Comparison of ENCODE assay signal across 12 mouse cellular contexts in genomic region chr13:51976620-51977214, GRCm38 (mm10).
DNase-seq lines count a peak whose midpoint lies in the region; ATAC-seq and TF ChIP-seq lines count a peak whose summit lies in the region.
"Had no signal": no experiment of that assay in that cellular context is flagged by ENCODE, and none has a peak within 500 bp of the region (broad histone marks: within the 10 kb centered on the region; RNA-seq: fewer than 3 reads in every experiment).

No protein-coding gene starts in this region.

- peaks cover 63% of the 10 kb centered on the region for H3K4me1 ChIP-seq in heart, embryonic 12.5 days (replicated peaks)
- H3K4me1 ChIP-seq in midbrain, embryonic 10.5 days: peaks cover 28% of the 10 kb centered on the region
- H3K4me1 ChIP-seq in midbrain, embryonic 16.5 days (ENCODE audit: control insufficient read depth, insufficient read depth, low read length): no peaks in the 10 kb centered on the region; the same call in 1 of the 2 replicates
- peaks cover 23% of the 10 kb centered on the region for H3K4me1 ChIP-seq in intestine, postnatal 0 days (replicated peaks; ENCODE audit: control insufficient read depth, insufficient read depth, low read length)
- peaks cover 39% of the 10 kb centered on the region for H3K4me1 ChIP-seq in small intestine, adult 2 months (ENCODE audit: control insufficient read depth, insufficient read depth, insufficient read length, low read length)

- H3K36me3 ChIP-seq in heart, embryonic 12.5 days: no peaks in the 10 kb centered on the region
- H3K36me3 ChIP-seq in midbrain, embryonic 10.5 days: no peaks in the 10 kb centered on the region
- H3K36me3 ChIP-seq in midbrain, embryonic 16.5 days (ENCODE audit: control insufficient read depth, insufficient read depth, low read length): no peaks in the 10 kb centered on the region
- no peaks in the 10 kb centered on the region for H3K36me3 ChIP-seq in intestine, postnatal 0 days (ENCODE audit: control insufficient read depth, insufficient read depth)
- H3K36me3 ChIP-seq in small intestine, adult 2 months (ENCODE audit: control insufficient read depth, insufficient read depth, low read length): no peaks in the 10 kb centered on the region

- no peak for TF ChIP-seq POLR2A in small intestine, adult 2 months (IDR thresholded peaks at IDR 0.05; ENCODE audit: low read depth, low read length)

- no peak for DNase-seq in heart, adult 18-20 months
- no peak for DNase-seq in midbrain, embryonic 10.5 days (ENCODE audit: low spot score)
- no peak for DNase-seq in adrenal gland, postnatal 25 days
- no peak for DNase-seq in left cerebral cortex, adult 18-20 months (ENCODE audit: low spot score in 2 of 2)
- DNase-seq: layer of hippocampus, postnatal 36 days; right cerebral cortex, postnatal 25 days had no signal

- H3K9ac ChIP-seq in heart, embryonic 12.5 days: peak overlapping the region; percentile 34; the same call in 1 of the 2 replicates
- no peak overlapping the region for H3K9ac ChIP-seq in midbrain, embryonic 16.5 days (ENCODE audit: low read depth, low read length)
- H3K9ac ChIP-seq in intestine, postnatal 0 days (ENCODE audit: low read depth, low read length): no peak overlapping the region
- H3K9ac ChIP-seq: forebrain, embryonic 13.5 days had no signal

- TF ChIP-seq CTCF in intestine, postnatal 0 days (IDR thresholded peaks at IDR 0.05; ENCODE audit: low read depth): no peak
- no peak for TF ChIP-seq CTCF in small intestine, adult 2 months (IDR thresholded peaks at IDR 0.05; ENCODE audit: extremely low read depth, insufficient read length, insufficient replicate concordance, low read depth, low read length)

- peaks cover 8% of the 10 kb centered on the region for H3K9me3 ChIP-seq in heart, embryonic 12.5 days (replicated peaks)
- H3K9me3 ChIP-seq in midbrain, embryonic 10.5 days (replicated peaks): peaks cover 11% of the 10 kb centered on the region; the same call in 1 of the 2 replicates
- no peaks in the 10 kb centered on the region for H3K9me3 ChIP-seq in midbrain, embryonic 16.5 days (replicated peaks; ENCODE audit: control insufficient read depth, low read length, poor library complexity, severe bottlenecking)
- H3K9me3 ChIP-seq in intestine, postnatal 0 days (ENCODE audit: control insufficient read depth): no peaks in the 10 kb centered on the region
- H3K9me3 ChIP-seq: forebrain, embryonic 13.5 days had no signal

- ATAC-seq in heart, embryonic 12.5 days (ENCODE audit: insufficient number of reproducible peaks, low FRiP score): no peak
- ATAC-seq in midbrain, embryonic 16.5 days: no peak
- no peak for ATAC-seq in intestine, postnatal 0 days
- ATAC-seq: activated CD4-positive, CD25-positive, alpha-beta regulatory T cell, adult 4 months had no signal

- H3K27me3 ChIP-seq in heart, embryonic 12.5 days (replicated peaks): no peaks in the 10 kb centered on the region
- no peaks in the 10 kb centered on the region; the same call in 1 of the 2 replicates for H3K27me3 ChIP-seq in midbrain, embryonic 10.5 days (ENCODE audit: low read depth, poor library complexity, severe bottlenecking)
- H3K27me3 ChIP-seq in midbrain, embryonic 16.5 days (ENCODE audit: control insufficient read depth, insufficient read depth, low read depth, low read length): no peaks in the 10 kb centered on the region
- H3K27me3 ChIP-seq in intestine, postnatal 0 days (replicated peaks; ENCODE audit: control insufficient read depth, insufficient read depth, low read length): no peaks in the 10 kb centered on the region
- H3K27me3 ChIP-seq in small intestine, adult 2 months (ENCODE audit: control insufficient read depth, insufficient read depth, low read length): no peaks in the 10 kb centered on the region
- H3K27me3 ChIP-seq: forebrain, embryonic 13.5 days had no signal

- WGBS in heart, embryonic 12.5 days: 63% methylated on average over 6 of the region's 6 CpGs
- WGBS in midbrain, embryonic 10.5 days: 80% methylated on average over 6 of the region's 6 CpGs
- WGBS in midbrain, embryonic 16.5 days: 70% methylated on average over 6 of the region's 6 CpGs
- WGBS in intestine, postnatal 0 days: 73% methylated on average over 6 of the region's 6 CpGs
- 79% methylated on average over 6 of the region's 6 CpGs for WGBS in small intestine, adult 2 months

- H3K4me3 ChIP-seq in heart, embryonic 12.5 days: no peak overlapping the region
- no peak overlapping the region for H3K4me3 ChIP-seq in midbrain, embryonic 10.5 days
- no peak overlapping the region for H3K4me3 ChIP-seq in midbrain, embryonic 16.5 days (ENCODE audit: low read depth, low read length)
- no peak overlapping the region for H3K4me3 ChIP-seq in intestine, postnatal 0 days (ENCODE audit: low read depth, low read length)
- H3K4me3 ChIP-seq in small intestine, adult 2 months (ENCODE audit: low read depth, low read length): no peak overlapping the region
- H3K4me3 ChIP-seq: forebrain, embryonic 13.5 days had no signal

- peak overlapping the region; percentile 79 for H3K27ac ChIP-seq in heart, embryonic 12.5 days (ENCODE audit: poor library complexity, severe bottlenecking)
- H3K27ac ChIP-seq in midbrain, embryonic 10.5 days (replicated peaks): peak overlapping the region; percentile 64
- no peak overlapping the region for H3K27ac ChIP-seq in midbrain, embryonic 16.5 days (ENCODE audit: low read length)
- H3K27ac ChIP-seq in intestine, postnatal 0 days (ENCODE audit: low read depth, low read length): peak overlapping the region; percentile 23; the same call in 1 of the 2 replicates
- peak overlapping the region; percentile 65 for H3K27ac ChIP-seq in small intestine, adult 2 months (ENCODE audit: insufficient read depth, low read depth, low read length)
- H3K27ac ChIP-seq: forebrain, embryonic 13.5 days had no signal

- no peak overlapping the region for H3K4me2 ChIP-seq in heart, embryonic 12.5 days
- H3K4me2 ChIP-seq in midbrain, embryonic 16.5 days (ENCODE audit: low read length): no peak overlapping the region
- H3K4me2 ChIP-seq in intestine, postnatal 0 days (replicated peaks; ENCODE audit: low read depth): no peak overlapping the region
- H3K4me2 ChIP-seq: forebrain, embryonic 13.5 days had no signal
